Mouse (Mus musculus): ENCODE results near the gene Lrrc32.

- no peak for TF ChIP-seq ZC3H11A (IDR thresholded peaks at IDR 0.05; ENCODE audit: borderline replicate concordance, low read depth, low read length)
- no peak for TF ChIP-seq CHD2 (IDR thresholded peaks at IDR 0.05; ENCODE audit: low read depth, low read length)
- no peak for TF ChIP-seq HCFC1 (IDR thresholded peaks at IDR 0.05; ENCODE audit: borderline replicate concordance, insufficient read depth, low read length)
Measured at GRCm38 (mm10) chr7:98531612-98532011, 42.5 kb downstream of the Lrrc32 start.
